Mouse (Mus musculus) gastrocnemius, adult 18-20 months (tissue): Measurements from ENCODE around the gene Cyp21a1. TPM values are rescaled to one million over a fixed set of nuclear protein-coding genes. Genes with fewer than 3 reads are reported as not detected.
"Not testable (repeated sequence)": the region's sequence is repeated elsewhere in the genome, so short reads cannot be mapped to it uniquely, and the experiment has no call there.

Experiments
- DNase-seq: peaks from one replicate; pipeline ENCODE4 v3.0.0; 2021; ENCODE audit warnings: low spot score
- long read RNA-seq, 2 experiments: library from polyadenylated mRNA; stranded (forward); transcript quantifications; one replicate each; pipeline ENCODE4 v2.0.0; 2021
- total RNA-seq, 2 experiments: library from RNA; stranded (reverse); gene quantifications; 2 replicates each; pipeline ENCODE4 v1.2.3; 2021

Gene Cyp21a1
- under 1 TPM in 1 of 2 experiments, not detected in 1; 0.21 TPM for total RNA-seq
- long read RNA-seq, experiment 1 = 0 reads
- long read RNA-seq, experiment 2 = 0 reads

DNA sequence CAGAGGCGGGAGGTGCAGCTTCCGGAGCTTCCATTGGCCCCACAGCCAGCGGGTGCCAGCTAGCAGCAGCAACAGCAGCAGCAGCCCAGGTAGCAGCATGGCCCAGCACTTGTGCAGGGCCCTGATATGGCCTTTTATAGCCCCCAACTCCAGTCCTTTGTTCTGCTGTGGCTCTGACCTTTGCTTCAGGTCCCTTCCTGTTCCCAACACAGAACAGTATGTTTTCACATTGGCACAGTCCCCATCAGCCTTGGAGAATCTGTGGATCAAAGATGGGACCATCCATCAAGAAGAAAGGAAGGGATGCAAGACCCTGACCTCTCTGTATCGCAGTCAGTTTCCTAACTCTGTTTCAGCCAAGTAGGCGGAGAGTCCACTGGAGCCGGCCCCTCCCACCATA lies at the start of gene Cyp21a1:
Gene Cyp21a1 (minus strand): TSS at position 261 of the 400 bp plus-strand sequence.
- DNase-seq = not testable (repeated sequence)

DNA sequence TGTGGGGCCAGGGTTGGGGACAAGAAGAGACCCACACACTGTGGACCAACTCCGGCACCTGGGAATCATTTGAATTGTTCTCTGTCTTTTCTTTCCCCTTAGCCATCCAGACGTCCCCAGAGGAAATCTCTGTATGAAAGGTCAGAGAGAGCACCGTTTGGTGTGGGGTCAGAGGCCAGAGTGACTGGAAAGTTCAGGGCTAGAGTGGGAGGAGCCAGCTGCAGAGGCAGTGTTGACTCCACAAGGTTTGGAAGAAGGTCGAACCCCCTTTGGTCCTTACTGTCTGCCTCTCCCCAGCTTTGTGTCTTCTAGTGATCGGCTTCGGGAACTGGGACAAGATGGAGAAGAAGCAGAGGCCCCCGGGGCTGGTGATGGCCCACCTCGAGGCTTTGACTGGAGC lies 49.1 kb upstream of the Cyp21a1 start:
- no peak for DNase-seq

DNA sequence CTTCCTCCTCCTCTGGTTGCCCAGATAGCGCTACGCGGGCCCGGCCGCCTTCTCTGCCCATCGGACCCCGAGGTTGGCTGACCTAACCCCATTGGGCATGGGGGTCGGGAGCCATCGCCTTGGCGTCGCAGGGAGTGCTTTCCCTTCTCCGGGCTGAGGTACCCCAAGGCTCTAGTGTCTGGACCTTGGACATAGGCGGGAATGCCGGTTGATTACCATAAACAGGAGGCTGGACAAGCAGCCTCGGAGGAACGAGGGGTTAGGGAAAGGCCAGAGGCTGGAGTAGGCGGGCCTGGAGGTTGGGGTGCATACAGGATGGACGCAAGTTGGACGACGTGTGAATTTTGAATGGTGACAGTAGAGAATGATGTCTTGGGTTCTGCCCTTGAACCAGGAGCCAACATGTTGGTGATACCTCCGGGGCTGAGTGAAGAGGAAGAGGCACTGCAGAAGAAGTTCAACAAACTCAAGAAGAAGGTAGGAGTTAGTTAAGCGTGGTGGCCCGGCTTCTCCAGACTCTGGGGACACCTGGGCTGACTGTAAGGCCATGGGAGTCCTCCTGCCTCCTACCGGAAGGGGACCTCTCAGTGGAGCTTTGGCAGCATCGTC lies 46.3 kb upstream of the Cyp21a1 start:
- no peak for DNase-seq

DNA sequence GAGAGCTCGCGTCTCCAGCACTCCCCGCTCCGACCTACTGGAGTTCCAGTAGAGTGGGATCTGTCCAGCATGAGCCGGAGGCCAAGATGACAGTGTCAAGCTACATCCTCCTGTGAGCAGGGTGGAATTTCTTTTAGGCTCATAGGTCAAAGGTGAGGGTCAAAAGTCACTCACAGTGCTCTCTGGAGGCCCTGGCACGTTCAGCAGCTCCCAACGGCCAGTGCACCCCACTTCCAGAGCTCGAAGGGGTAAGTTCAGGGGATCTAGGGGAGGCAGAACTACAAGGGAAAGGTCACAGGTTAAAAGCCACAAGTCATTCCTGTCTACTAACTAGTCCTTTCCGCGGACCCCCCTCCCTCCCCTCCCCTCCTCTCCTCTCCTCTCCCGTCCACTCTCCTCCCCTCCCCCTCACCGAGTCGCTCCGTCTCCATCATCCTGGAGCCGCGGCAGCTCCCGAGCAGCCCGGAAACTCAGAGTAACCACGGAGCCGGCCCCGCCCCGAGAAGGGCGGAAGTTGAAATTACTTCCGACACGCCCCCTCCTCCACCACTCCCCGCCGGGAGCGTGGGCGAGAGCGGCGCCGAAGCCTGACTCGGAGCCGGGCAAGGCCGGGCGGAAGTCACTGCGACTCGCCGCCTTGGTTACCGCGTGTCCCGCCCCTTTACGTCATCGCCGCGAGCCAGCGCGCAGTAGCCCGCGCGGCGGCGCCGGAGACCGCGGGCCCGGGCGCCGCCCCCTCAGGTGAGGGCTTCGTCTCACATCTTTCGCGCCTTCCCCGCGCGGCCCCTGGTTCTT lies 45.6 kb upstream of the Cyp21a1 start, which contains the start of the genes Skiv2l and Nelfe:
Gene Skiv2l (minus strand): TSS at position 489 of the 795 bp plus-strand sequence.
Gene Nelfe (plus strand): TSS at position 670 of the 795 bp plus-strand sequence.
- DNase-seq = peak; percentile 98

DNA sequence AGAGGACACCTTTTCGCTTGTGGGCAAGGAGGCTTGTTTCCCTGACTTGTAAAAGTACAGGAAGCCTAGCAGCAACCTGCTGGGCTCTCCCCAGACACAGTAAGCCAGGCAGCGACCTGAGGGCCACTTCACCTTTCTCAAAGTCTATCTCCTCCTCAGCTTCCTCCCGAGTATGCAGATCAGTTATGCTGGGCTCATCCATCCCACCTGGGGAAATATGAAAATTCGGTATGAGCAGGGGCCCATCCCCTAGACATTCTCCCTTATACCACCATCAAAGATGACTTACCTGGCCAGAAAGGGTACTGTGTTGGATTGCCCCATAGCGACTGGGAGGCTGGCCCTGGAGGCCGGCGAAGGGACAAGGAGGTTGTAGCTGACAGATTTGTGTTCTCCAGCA lies 43.3 kb upstream of the Cyp21a1 start:
- DNase-seq = no peak

DNA sequence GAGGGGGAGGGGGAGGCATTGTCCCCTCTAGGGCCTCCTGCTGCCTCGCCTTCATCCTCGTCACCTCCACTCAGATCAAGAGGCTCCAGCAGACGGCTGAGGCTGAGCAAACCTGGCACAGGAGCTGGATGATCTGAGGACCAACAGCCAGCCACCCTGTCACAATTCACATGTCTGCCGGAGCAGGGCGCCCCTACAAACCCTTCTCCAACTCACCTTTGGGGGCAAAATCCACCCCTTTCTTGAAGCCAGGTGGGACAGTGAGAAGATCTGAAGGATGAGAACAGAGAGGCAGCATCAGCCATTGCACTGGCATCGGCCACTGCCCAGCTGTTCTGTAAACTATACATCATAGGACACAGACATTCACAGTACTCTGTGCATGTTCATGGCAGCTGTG lies 42.8 kb upstream of the Cyp21a1 start:
- no peak for DNase-seq

DNA sequence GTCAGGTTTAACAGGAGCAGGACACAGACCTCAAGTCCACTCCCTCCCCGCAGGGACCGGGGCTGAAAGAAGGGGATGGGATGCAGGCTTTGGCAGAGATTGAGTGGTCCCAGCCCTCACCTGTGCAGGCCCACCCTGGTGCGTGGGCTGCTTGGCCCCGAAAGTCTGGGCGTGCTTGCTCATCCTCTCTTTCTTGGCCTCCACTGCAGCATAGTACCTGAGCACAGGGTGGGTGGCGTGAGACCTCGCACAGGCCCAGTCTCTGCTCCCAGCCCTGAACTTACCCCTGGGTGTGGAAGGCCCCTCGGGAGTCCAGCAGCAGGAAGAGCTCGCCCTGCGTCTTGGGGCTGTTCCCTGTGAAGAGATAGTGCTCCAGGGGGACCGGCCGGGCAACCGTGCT lies 40.5 kb upstream of the Cyp21a1 start:
- no peak for DNase-seq

DNA sequence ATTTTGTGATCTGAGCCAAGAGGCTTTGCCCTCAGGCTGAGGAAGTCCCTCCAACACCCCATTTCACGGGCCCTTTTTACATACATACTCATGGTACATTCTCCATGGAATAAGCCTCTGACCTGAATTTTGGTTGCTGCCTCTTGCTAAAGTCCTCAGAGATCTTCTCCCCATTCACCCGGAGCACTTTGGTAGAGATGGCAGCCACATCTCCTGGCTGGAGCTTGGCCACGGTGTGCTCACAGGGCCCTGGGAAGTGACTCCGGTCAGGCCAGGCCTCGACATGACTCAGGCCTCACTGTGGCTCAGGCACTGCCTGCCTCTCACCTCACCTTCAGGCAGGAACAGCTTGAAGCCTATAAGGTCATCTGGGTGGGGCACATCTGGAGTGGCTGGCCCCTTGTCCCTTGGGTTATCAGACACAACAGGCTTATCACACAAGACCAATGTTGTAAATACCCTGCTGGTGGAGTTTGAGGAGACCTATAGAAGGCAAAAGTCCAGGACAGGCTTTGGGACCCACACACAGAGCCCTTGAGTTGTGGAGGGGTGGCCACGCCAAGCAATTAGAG lies 36.5 kb upstream of the Cyp21a1 start:
- no peak for DNase-seq

DNA sequence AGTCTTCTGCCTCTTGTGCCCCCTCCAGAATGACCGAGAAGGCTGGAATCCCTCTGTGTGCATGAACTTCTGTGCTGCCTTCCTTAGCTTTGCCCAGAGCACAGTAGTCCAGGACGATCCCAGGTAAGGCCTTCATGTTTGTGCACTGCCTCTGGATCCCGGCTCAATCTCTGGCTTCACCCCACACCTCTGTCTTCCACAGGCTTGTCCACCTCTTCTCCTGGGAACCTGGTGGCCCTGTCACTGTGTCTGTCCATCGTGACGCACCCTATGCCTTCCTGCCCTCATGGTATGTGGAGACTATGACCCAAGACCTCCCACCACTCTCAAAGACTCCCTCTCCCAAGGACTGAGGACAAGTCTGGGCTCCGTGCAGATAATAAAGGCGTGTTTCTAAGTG lies 34.4 kb upstream of the Cyp21a1 start:
- DNase-seq = no peak

DNA sequence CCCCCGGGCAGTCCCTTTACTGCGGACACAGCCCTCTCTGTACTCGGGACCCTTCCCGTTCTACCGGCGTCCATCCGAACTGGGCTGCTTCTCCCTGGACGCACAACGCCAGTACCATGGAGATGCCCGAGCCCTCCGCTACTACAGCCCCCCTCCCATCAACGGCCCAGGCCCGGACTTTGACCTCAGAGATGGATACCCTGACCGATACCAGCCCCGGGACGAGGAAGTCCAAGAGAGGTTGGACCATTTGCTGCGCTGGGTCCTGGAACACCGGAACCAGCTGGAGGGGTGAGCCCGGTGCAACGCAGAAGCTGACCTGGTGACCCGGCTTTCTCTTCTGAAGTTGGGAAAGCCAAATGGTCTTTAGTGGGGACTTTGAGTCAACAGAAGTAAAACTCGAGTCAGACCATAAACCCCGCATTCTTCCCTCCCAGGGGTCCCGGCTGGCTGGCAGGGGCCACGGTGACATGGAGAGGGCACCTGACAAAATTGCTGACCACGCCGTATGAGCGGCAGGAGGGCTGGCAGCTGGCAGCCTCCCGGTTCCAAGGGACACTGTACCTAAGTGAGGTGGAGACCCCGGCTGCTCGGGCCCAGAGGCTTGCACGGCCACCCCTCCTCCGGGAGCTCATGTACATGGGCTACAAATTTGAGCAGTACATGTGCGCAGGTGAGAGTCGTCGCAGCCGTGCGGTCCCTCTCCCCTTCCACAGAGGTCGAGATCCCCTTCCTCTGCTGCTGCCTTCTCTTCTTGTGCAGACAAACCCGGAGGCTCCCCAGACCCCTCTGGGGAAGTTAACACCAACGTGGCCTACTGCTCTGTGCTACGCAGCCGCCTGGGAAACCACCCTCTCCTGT lies 33.3 kb upstream of the Cyp21a1 start:
- no peak for DNase-seq

DNA sequence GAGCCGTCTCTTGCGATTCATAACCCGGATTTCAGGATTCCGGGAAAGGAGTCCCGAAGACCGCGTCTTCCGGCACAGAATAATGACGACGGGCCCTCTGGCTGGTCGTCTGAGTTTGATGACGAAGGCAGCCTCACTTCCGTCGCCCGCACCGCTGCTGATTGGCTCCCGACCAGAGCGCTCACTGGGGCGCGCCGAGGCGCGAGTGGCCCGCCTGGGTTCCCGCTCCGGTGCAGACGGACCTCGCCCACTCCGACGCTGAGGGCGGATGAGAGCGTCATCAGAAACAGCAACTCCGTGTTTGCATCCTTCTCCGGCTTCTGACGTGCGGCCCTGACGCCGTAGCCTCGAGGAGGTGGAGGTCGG lies 32.5 kb upstream of the Cyp21a1 start, which contains the start of the genes Stk19 and Dxo:
Gene Stk19 (minus strand): TSS at position 90 of the 366 bp plus-strand sequence.
Gene Dxo (plus strand): TSS at position 164 of the 366 bp plus-strand sequence.
- DNase-seq = peak; percentile 95

DNA sequence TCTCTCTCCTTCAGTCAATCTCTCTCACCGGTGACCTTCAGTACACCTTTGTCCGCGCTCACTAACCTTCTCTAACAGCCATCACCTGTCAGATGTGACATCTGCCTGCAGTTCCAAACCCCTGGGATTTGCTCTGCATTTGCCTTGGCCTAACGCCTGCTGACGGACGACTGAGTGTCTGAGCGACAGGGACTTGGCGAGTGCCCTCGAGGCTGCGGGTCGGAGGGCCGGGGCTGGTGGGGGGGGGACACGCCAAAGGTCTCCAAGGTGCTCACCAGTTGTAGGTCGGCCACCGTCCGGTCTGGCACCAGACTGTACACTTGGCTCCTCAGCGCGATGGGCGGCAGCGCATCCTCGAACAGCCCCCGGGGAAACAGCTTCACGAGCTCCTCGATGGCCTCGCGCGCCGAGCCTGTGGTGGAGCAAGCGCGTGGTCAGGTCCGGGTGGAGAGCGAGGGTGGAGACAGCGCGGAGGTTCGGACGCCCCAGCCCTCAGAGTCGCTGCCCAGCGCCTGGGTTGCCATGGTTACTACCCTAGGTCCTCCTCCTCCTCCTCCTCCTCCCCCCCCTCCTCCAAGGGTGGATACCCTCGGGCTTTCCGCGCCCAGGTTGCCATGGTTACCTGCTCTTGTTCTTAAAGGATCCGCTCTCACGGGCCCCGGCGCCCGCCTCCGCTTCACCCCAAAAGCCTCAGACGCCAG lies 31.9 kb upstream of the Cyp21a1 start:
- no peak for DNase-seq

DNA sequence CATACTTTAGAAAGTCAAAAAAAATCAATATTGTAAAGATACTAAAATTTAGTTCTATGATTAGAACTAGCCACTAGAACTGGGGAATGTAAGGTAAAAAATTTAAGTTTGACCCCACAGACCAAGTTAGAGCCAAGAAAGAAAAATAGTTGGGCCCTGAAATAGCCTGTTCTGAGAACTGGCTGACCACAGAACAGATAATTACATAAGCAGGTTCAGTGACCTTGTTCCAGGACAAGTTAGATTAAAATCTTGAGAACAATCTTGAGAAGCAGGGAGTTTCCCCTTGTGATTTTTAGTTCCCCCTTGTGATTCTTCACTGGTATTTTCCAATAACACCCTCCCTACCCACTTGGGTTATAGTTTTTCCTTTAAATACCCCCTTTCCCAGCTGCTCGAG lies 26.4 kb upstream of the Cyp21a1 start:
- DNase-seq = not testable (repeated sequence)

DNA sequence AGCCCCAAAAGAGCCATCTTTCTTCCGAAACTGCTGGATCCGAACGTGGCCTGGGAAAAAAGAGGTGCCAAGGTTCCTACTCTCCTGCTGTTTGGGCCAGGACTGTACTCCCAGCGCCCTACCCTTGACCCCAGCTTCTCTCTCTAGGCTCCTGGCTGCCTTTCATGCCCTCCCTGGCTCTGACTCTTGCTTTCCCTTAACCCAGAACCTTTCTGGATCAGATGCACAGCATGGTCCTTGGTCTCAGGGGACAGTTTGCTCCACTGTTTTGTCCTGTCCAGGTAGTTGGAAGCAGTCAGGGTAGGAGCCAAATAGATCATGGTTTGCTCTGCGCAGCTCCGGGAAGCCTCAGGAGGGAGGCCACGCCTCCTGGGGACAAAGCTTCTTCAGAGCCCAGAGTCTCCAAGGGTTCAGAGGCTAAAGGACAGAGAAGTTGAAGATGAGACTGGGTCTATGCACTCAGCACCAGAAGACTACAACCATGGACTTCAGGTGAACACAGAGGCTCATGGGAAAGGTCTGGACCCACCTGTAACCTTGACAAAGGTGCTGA lies 10.5 kb upstream of the Cyp21a1 start:
- DNase-seq = no peak

DNA sequence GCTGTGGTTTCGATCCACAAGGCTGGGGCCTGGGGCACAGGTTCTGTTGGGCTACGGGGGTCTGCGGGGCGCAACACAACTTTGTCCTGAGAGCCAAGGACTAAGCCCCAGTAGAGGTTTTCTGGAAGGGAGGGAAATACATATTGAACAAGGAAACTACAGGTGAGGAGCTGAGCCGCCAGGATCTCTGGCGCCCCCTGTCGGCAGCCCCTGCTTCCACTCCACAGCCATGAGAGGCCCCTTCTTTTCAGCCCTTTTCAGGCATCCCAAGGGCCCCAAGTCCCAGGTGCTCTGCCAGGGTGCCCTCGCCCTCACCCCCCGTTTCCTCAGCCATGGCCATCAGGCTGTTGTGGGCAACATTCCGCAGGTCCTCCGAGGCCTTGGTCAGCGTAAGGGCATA lies 9.4 kb upstream of the Cyp21a1 start:
- DNase-seq = peak; percentile 13

DNA sequence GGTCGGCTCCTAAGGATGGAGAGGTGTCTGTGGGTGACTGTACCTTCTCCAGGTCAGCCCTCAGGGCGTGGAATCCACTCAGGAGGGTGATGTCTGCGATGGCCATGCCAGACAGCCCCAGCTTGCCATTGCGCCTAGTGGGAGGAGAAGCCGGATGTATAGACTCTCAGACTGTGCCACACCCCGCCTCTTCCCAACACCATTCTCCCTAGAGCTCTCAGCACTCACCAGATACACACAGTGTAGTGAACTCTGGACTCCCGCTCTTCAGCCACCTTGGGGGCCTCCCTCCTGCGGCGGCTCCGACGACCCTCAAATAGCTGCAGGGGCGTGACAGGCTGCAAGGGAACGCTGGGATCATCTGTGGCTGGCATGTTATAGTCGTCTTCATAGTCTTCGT lies 6.9 kb upstream of the Cyp21a1 start:
- DNase-seq = no peak

DNA sequence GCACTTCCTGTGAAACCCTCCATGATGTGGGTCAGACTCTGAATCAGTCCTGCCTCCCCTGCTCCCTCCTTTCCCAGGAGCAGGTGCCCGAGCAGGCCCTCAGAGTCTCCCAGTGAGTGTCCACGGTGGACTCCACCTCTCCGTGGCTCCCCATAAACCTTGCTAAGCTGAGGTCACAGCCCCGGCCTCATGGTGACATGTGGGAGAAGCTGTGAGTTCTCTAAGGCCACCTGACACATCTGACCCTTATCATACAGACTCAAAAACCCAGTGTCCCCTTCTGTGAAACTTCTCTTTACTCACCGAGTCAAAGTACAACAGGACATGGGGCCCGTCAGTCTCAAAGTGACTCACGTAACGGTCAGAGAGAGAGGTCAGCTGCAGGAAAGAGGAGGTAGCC lies 6.5 kb upstream of the Cyp21a1 start:
- not testable (repeated sequence) for DNase-seq

DNA sequence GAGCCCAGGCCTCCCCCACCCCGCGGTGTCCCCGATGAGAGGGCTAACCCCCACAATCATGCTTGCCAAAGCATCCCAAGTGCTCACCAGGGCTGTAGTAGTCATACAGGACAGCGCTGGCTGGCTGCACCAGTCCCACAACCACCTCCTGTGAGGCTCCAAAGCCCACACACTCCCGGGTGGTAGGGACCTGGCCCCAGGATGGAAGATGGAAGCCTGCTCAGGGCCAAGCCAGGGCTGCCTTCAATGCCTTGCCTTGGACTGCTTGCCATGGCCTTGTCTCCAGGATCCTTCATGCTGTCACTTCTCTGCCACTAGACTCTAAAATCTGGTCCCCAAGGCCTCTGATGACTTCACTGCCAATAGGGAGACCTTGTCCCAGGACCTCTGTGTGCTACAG lies 6.0 kb upstream of the Cyp21a1 start:
- not testable (repeated sequence) for DNase-seq

DNA sequence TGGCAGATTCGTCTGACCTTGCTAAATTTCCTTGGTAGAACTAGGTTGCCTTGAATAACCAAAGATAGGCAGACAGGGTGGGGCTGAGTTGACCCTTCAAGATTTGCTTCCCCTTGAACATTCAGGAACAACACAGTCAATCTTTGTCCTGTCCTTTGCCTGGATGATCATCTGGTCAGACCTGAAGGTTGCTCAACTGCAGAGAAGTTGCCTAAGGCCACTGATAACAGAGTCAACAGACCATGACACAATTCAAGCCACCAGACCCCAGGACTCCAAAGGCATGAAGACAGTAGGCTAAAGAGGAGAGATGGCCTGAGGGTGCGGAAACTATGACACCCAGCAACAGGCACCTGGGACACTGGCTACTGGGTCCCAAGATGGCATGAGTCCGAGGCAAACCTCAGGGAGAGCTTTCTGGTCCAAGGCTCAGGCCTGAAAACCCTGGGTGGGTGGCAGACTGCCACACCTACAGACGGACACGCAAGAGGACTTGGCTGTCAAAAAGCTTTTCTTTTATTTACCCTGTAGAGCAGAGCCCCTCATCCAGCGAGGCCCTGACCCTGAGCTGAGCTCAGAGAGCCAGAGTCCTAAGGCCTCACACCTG lies 4.3 kb upstream of the Cyp21a1 start:
- DNase-seq = no peak

DNA sequence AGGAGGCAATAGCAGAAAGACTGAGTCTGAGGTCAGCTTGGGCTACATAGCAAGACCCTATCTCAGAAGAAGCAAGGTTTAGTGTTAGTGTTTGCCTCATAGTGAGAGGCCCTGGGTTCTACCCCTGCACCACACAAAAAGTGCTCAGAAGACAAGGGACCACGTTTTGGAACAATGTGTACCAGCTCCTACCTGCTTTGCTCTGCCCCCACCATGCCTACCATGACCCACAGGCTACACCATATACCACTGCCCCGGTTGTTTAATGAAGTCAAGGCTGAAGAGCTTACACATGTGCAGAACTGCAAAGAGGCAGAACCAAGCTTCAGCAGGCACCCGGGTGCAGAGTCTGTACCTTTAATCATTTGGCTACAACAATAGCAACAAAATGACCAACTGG lies 2.8 kb upstream of the Cyp21a1 start:
- DNase-seq = no peak
